Mouse (Mus musculus): ENCODE measurements around the gene Mia2.

DNA sequence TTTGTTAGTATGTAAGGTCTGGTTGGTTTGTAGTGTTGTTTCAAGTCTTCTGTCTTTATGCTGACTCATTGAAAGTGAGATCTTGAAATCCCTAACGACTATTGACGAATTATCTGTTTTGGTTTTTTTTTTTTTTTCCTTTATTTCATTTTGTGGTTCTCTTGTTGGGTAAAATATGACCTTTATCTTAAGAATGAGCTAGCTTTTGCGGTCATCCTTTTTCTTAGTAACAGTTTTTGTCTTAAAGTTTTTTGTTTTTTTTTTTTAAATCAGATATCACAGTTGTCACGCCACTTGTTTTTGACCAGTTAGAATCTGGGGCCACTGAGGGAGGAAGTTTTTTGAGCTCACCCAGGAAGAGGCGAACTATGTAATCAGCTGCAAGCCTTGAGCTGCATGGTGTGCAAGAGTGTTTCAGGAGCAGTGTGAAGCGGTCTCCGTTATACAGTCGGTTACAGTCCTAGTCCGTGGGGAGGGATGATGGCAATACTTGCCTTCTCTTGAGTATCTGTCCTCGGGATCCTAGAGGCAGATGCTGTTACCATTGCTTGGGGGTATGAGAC is 37.9 kb downstream of the Mia2 start:
- TF ChIP-seq CTCF (IDR thresholded peaks at IDR 0.05; ENCODE audit: insufficient read depth, low read length) (no peak), POLR2A (IDR thresholded peaks at IDR 0.05; ENCODE audit: borderline replicate concordance, extremely low read depth, low read depth, low read length) (no peak)
